Mouse (Mus musculus): ENCODE data around the gene Obox3. TPM values are rescaled to one million over a fixed set of nuclear protein-coding genes. Genes with fewer than 3 reads are reported as not detected.
"Not testable (repeated sequence)": the region's sequence is repeated elsewhere in the genome, so short reads cannot be mapped to it uniquely, and the experiment has no call there.

Obox3 gene
- not detected for polyA plus RNA-seq (2017; shearing (Covaris generic))

GRCm38 (mm10) chr7:15639802-15640201 lies at the start of gene Obox3:
Gene Obox3, minus strand, starts transcription at chr7:15639902.
- ATAC-seq: not testable (repeated sequence)

DNA sequence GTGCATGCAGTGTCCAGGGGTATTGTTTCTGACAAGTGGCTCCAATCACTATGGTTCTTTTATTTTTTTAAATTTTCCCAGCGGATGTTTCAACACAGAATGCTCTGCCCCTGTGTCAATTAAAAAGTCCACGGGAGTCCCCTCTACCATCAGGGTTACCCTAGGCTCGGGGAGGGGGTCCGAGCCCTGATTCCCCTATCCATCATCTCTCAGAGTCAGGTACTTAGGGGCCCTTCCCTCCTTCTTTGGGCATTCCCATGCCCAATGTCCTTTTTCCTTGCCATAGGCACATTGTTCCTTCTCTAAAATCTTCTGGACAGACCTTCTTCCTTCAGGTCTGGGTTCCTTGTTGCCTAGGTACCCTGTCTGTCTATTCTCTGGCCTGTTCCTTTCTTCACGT lies 130.3 kb downstream of the Obox3 start:
- not testable (repeated sequence) for ATAC-seq

Other genes starting within 250 kb of the Obox3 start
- not detected for gene Obox5, start 110.2 kb upstream of the Obox3 start, polyA plus RNA-seq (2017; shearing (Covaris generic))
- not detected for gene Obox6, start 199.8 kb upstream of the Obox3 start, polyA plus RNA-seq (2017; shearing (Covaris generic))
- not detected for gene Crx, start 240.1 kb upstream of the Obox3 start, polyA plus RNA-seq (2017; shearing (Covaris generic))
- gene Crxos, start 242.7 kb upstream of the Obox3 start, polyA plus RNA-seq (2017; shearing (Covaris generic)): under 1 TPM in 1 of 2 experiments, not detected in 1; 0.26 TPM